Mouse (Mus musculus) mouse embryonic stem cell (cell line): Measurements from ENCODE around the gene Herpud2.

ENCODE experiments used
- in situ Hi-C, 2 experiments: fragments of 300-500 bp; cut with MboI; formaldehyde crosslinking; loops; 1 replicate in 1 of 2; 3 replicates in 1 of 2; pipeline ENCODE4 v1.14.3; 2019 to 2020; ENCODE audit warnings: low sequenced_read_pairs in 2 of 2, low pct_unique_long_range_greater_than_20kb in 1 of 2, mixed read lengths in 1 of 2; ENCODE audit not compliant: unreplicated experiment in 1 of 2

Herpud2 gene

GRCm38 (mm10) chr9:25151611-25152241, at the start of gene Herpud2:
Gene Herpud2 (minus strand): TSS chr9:25151820.
- in situ Hi-C loops = loop anchor here (25.0 kb wide), 1 partner anchor 436 kb away; no protein-coding TSS in a partner anchor

GRCm38 (mm10) chr9:25200987-25201386, 49.4 kb upstream of the Herpud2 start:
- in situ Hi-C loops = no loop called here

GRCm38 (mm10) chr9:25200148-25200547, 48.5 kb upstream of the Herpud2 start:
- in situ Hi-C loops = no loop called here

GRCm38 (mm10) chr9:25196746-25197145, 45.1 kb upstream of the Herpud2 start:
- in situ Hi-C loops = no loop called here

- in situ Hi-C loops = no loop called here
Observed at GRCm38 (mm10) chr9:25191612-25192011, 40.0 kb upstream of the Herpud2 start.

- in situ Hi-C loops = no loop called here
Observed at GRCm38 (mm10) chr9:25186501-25186900, 34.9 kb upstream of the Herpud2 start.

GRCm38 (mm10) chr9:25185854-25186253, 34.2 kb upstream of the Herpud2 start:
- in situ Hi-C loops = no loop called here

GRCm38 (mm10) chr9:25184606-25185005, 33.0 kb upstream of the Herpud2 start:
- in situ Hi-C loops = no loop called here

GRCm38 (mm10) chr9:25178066-25178465, 26.4 kb upstream of the Herpud2 start:
- in situ Hi-C loops = no loop called here

GRCm38 (mm10) chr9:25177201-25177600, 25.6 kb upstream of the Herpud2 start:
- in situ Hi-C loops = no loop called here

GRCm38 (mm10) chr9:25176562-25176961, 24.9 kb upstream of the Herpud2 start:
- in situ Hi-C loops = no loop called here

- in situ Hi-C loops = no loop called here
Observed at GRCm38 (mm10) chr9:25175978-25176377, 24.4 kb upstream of the Herpud2 start.

- in situ Hi-C loops = no loop called here
Observed at GRCm38 (mm10) chr9:25175039-25175442, 23.4 kb upstream of the Herpud2 start.

- in situ Hi-C loops = loop anchor here (25.0 kb wide), 1 partner anchor 413 kb away; no protein-coding TSS in a partner anchor
Observed at GRCm38 (mm10) chr9:25174614-25175013, 23.0 kb upstream of the Herpud2 start.

GRCm38 (mm10) chr9:25173171-25173570, 21.6 kb upstream of the Herpud2 start:
- in situ Hi-C loops = loop anchor here (25.0 kb wide), 1 partner anchor 414 kb away; no protein-coding TSS in a partner anchor

- in situ Hi-C loops = loop anchor here (25.0 kb wide), 1 partner anchor 418 kb away; no protein-coding TSS in a partner anchor
Observed at GRCm38 (mm10) chr9:25169626-25170025, 18.0 kb upstream of the Herpud2 start.

GRCm38 (mm10) chr9:25167458-25168084, 16.0 kb upstream of the Herpud2 start:
- in situ Hi-C loops = loop anchor here (25.0 kb wide), 1 partner anchor 420 kb away; no protein-coding TSS in a partner anchor

GRCm38 (mm10) chr9:25158218-25158617, 6.6 kb upstream of the Herpud2 start:
- in situ Hi-C loops = loop anchor here (25.0 kb wide), 1 partner anchor 429 kb away; no protein-coding TSS in a partner anchor

GRCm38 (mm10) chr9:25156377-25156776, 4.8 kb upstream of the Herpud2 start:
- in situ Hi-C loops = loop anchor here (25.0 kb wide), 1 partner anchor 431 kb away; no protein-coding TSS in a partner anchor

- in situ Hi-C loops = loop anchor here (25.0 kb wide), 1 partner anchor 434 kb away; no protein-coding TSS in a partner anchor
Observed at GRCm38 (mm10) chr9:25153066-25153465, 1.4 kb upstream of the Herpud2 start.
